ENCODE assay signal across 11 mouse cellular contexts in genomic region chr2:6726071-6726470, GRCm38 (mm10).
DNase-seq lines count a peak whose midpoint lies in the region; ATAC-seq and TF ChIP-seq lines count a peak whose summit lies in the region.
"Had no signal": no experiment of that assay in that cellular context is flagged by ENCODE, and none has a peak within 500 bp of the region (broad histone marks: within the 10 kb centered on the region; RNA-seq: fewer than 3 reads in every experiment).

No protein-coding gene starts in this region.

- WGBS in liver, embryonic 14.5 days (ENCODE audit: insufficient replicate concordance): 48% methylated on average over 8 of the region's 8 CpGs

- no peak overlapping the region for H3K9ac ChIP-seq in liver, embryonic 14.5 days (replicated peaks)

- TF ChIP-seq CTCF in liver, embryonic 14.5 days (IDR thresholded peaks at IDR 0.05; ENCODE audit: low read depth): 0 out of 2 replicates have a peak, but pooled peaks have one; percentile 21

- H3K9me3 ChIP-seq in liver, embryonic 14.5 days (ENCODE audit: control insufficient read depth, low read length): no peaks in the 10 kb centered on the region

- no peak overlapping the region for H3K4me2 ChIP-seq in liver, embryonic 14.5 days (ENCODE audit: low read depth)

- no peaks in the 10 kb centered on the region for H3K36me3 ChIP-seq in liver, embryonic 14.5 days (replicated peaks; ENCODE audit: control insufficient read depth, insufficient read depth, low read depth)

- no peak for ATAC-seq in liver, embryonic 14.5 days (ENCODE audit: insufficient read depth)
- ATAC-seq: forebrain, embryonic 16.5 days had no signal

- H3K27ac ChIP-seq in liver, embryonic 14.5 days: no peak overlapping the region
- H3K27ac ChIP-seq: macrophage had no signal

- 0 out of 4 replicates have a peak, but pooled peaks cover 0 to 4% of the 10 kb centered on the region in 2 experiments for H3K4me1 ChIP-seq in liver, embryonic 14.5 days (replicated peaks; ENCODE audit: control insufficient read depth in 2 of 2, insufficient read depth in 2 of 2, low read length in 1 of 2)

- no peak overlapping the region for H3K4me3 ChIP-seq in liver, embryonic 14.5 days (ENCODE audit: insufficient read depth in 1 of 2, low read depth in 2 of 2, low read length in 2 of 2)

- no peak for TF ChIP-seq EP300 in liver, embryonic 14.5 days (IDR thresholded peaks at IDR 0.05; ENCODE audit: low read depth)

- no peaks in the 10 kb centered on the region for H3K27me3 ChIP-seq in liver, embryonic 14.5 days (ENCODE audit: control insufficient read depth, insufficient read depth, low read length)

- peak; percentile 18 for DNase-seq in gastrocnemius, postnatal 10 days
- no peak for DNase-seq in gastrocnemius, adult 8-10 months (ENCODE audit: low spot score in 2 of 2)
- DNase-seq in liver, embryonic 14.5 days (ENCODE audit: low read depth in 3 of 3, low spot score in 3 of 3): no peak
- DNase-seq in liver: no peak
- peak; percentile 58 to 68 for DNase-seq in cerebellum, adult 18-20 months
- DNase-seq in lung, postnatal 36 days: peak; percentile 55
- no peak for DNase-seq in thymus, postnatal 10 days (ENCODE audit: low spot score in 2 of 2)
- DNase-seq in T-cell, adult 2 months (ENCODE audit: low spot score): no peak
- DNase-seq: thymus, postnatal 36 days had no signal

Comparison
In these comparisons a context has a peak if more than half of its experiments do, and no peak if none do; other contexts are left out.
1. DNase-seq: peak in gastrocnemius, postnatal 10 days (single experiment), cerebellum, adult 18-20 months (2 of 2) and lung, postnatal 36 days (single experiment); none in gastrocnemius, adult 8-10 months (0 of 2), liver, embryonic 14.5 days (0 of 3), liver (single experiment), thymus, postnatal 10 days (0 of 2) and T-cell, adult 2 months (single experiment).